Mouse (Mus musculus) urinary bladder, adult 18-20 months (tissue): ENCODE measurements at regions not wholly inside any gene's neighbourhood (a gene's known extent, or its start where the extent isn't known, plus 50 kb on each side); places are given as distances from the start of the nearest gene placed in this dataset.

ENCODE experiments used
- DNase-seq, 2 experiments: peaks; one replicate each; pipeline ENCODE4 v3.0.0; 2022; ENCODE audit warnings: low spot score in 2 of 2, mixed read lengths in 2 of 2

DNA sequence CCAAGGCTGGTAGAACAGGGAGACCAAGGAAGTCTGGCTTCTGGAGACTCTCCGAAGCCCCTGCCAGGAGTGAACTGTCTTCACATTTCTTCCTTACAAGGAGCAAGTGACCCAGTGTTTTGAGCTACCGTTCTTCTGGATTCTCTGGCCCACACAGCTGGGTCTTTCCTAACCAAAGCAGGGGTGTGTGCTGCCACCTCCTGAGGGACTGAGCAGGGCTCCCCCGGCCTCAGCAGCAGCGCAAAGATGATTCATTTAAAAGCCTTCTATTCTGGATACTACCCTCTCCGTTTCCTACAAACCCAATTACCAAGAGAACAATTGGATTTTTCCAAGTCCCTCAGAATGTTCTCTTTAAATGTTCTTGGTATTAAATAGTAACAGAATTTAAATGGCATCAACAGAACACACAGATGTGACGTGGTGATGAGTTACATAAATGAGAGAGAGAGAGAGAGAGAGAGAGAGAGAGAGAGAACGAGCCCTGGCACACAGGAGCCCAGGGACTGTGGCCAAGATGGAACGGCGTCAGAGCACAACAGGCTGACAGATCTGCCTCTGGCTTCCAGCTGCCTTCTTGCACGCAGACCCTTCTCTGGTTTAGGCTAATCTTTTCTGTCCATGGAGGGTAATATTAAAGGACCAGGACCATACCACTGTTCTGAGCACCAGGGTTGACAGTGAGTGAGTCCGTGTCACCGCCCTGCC, 191.6 kb downstream of the Agtpbp1 start:
- DNase-seq = no peak

DNA sequence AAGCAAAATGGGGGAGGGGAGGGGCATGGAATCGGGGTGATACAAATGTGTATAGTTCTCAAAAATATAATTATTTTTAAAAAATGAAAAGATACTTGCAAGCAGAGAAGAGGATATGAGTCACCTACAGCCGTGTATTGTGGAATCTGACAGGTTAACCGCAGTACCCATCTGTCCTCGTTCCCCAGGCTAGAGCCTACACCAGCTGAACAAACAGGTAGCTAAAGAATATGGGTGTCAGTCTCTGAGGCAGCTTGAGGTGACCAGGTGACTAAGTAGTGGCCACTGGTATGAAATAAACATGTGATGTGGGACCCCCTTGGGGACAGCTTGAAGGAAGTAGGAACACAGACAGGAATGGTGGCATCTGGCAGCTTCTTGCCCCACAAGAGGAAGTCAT, 192.2 kb downstream of the Agtpbp1 start:
- DNase-seq = peak in 1 of 2 experiments; percentile 3

DNA sequence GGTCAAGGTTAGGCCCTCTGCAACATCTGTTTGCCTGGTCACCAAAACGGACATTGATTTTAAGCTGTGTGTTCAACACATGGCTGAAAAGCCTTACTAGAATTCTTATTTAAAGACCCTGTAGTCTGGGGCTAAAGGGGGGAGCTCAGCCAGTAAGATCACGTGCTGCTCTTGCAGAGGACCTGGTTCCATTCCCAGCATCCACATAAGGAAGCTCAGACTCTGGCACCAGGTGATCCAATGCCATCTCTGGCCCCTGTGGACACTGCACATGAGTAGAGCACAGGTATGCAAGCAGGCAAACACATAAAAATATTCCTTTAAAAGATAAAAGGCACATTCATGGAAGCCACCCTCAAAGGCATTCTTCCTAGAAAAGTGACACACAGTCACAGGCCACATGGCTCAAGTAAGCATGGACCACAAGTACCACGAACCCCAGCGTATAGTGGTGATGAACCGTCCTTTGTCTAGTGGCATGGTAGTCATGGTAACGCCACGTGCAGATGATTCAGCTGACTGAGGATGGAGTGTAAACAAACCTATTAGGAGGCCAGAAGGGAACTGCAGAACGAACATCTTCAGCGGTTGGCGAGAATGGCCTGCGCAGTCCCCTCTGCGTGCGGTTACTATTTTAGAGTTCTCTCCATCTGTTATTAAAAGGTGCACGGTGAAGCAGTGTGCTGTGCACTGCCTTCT, 197.3 kb downstream of the Agtpbp1 start:
- no peak for DNase-seq

DNA sequence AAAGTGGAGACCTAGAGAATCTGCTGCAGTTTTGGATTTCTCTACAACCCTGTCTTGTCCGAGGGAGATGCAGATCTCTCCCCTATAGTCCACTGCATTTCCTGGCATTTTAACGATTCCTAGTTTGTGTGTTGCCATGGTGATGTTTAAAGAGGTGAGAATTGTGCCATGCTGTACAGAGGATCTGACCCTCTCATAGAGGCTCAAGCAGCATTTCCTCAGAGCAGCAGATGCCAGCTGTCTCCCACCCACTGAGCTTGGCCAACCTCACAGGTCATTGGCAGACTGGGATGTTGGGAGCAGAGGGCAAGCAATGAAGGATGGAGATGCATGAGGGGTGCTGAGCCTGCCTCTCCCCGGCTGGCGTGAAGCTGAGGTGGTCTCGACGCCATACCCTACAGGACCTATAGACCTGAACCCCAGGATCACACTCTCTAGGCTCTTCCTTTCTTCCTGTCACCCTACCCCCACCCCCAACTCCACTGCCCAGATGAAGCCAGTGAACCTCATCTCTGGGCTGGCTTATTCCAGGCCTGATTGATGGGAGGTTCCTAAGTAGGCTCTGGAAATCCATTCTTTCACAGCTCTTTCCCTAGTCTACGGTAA, 198.0 kb downstream of the Agtpbp1 start:
- DNase-seq = no peak

DNA sequence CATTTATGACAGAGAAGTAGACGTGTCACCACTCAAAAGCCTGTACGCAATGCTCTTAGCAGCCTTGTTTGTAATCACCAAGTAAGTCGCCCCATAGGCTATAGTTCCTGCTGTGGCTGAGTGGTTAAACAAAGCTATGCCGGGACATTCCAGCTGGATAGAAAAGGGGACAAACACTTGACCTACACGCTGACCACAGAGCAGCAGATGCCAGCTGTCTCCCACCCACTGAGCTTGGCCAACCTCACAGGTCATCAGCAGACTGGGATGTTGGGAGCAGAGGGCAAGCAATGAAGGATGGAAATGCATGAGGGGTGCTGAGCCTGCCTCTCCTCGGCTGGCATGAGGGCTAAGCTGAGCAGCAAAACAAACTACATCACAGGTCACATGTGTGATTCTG, 199.2 kb downstream of the Agtpbp1 start:
- DNase-seq = no peak

DNA sequence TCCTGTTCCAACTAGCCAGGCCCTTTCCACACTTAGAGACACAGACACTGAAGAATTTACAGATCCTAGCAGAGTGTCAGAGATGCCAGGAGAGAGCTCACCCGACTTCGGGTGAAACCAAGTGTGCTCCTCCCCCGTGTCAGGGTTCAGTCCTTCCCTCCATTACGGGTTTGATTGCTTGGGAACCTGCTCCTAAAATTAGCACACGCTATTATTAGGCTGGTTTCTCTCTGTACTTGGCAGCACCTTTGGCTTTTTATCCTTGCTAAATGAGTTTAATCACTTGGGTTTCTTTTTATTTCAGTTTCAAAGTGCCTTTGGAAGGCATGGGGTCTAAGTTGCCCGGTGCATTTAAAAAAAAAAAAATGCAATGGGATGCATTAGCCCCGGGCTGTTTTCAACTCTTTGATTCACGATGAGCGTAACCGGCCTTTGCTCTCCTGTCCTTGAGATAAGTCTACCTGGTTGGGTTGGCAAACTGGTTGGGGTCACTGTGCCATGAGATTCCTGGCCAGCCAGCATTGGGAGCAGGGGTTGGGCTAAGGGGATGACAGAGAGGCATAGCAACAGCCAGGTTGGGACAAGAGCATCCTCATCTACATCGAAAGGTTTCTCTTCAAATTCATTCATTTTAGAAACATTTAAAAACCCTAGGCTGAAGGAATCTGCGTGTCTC, 214.7 kb downstream of the Agtpbp1 start:
- no peak for DNase-seq

DNA sequence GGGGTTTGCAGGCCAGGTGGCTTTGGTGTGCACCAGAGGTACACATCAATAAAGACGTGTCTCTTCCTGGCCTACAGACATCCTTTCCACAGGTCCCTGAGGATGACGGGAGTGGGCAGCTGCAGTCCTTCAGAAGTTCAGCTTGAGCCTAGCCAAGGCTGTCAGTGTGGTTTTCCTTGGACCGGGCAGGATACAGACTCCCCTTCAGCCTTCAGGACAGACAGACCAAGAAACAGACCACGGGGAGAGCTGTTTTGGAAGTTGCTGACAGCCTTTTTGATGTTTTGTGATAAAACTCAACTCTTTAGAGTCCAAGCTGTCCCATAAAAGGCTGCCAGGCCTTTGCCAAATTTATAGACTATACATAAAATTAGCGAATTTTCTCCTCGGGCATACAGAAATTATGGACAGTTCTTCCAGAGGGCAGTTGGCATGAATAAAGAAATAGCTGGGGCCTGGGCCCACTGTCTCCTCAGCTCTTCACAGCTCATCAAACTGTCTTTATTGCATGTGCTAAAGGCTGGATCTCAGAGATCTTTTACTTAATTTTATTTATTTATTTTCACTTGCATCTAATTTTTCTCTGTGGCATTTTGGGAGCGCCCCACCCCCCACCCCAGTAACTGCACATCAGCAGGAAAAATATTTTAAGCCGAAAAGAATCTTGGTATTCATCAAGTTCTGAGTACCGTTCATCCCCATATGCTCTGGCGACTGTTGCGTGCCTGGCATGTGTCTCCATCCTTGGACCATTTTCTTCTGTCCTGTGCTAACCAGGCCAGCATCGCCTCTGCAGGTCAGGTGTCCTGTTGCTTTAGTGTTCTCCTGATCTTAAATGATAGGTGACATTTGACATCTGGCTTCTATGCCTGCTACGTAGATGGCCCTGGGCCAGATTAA, 216.2 kb downstream of the Agtpbp1 start:
- no peak for DNase-seq

DNA sequence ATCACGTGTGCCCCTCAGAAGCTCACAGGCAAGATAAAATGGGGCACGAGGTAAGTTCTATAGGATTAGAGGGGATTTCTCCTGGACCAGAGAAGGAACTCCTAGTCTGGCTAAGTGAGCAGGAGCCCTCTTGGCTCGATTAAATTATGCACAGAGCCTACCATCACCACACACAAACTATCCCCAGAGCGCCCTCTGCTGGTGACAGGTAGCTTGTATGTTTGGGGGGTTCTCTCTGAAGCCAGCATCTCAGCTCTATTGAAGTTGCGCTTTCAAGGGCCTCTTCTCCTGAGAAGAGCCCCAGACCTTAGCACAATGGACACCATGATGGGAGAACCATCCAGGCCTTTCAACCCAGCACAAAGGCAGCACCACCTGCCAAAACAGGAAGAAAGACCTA, 219.6 kb downstream of the Agtpbp1 start:
- DNase-seq = peak; percentile 24 to 33

DNA sequence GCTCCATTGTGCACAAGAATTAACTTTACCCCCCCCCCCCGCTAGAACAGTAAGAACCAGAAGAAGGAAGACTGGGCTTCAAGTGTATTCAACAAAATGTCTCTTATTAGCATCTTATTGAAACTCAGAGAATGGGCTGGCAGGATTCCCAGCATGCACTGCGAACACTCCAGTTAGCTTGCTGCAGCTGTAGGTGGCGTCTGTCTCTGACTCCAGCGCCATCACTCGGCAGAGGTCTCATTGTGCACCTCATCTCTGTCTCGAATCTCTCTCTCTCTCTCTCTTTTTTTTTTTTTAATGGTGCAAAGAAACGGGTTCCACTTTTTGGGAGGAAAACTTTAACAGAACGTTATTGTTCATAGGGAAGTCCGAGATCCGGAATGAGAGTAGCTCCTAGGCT, 221.6 kb downstream of the Agtpbp1 start:
- no peak for DNase-seq

DNA sequence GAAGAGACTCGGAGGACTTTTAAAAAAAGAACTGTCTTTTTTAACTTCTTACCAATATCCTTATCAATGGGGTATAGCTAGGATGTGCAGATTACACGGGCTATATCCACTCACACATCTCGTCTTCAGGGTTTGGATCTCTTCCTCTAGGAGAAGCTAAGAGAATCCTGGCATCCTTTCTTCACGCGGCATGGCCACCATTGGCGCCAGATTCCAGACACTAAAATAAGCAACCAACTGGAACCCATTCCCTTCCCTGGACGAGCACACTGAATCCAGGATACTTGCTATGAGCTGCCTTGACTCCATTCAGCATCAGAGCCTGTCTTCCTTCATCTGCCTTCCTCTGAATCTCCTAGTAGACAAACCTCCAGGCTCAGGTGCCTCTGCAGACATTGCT, 223.7 kb downstream of the Agtpbp1 start:
- no peak for DNase-seq

DNA sequence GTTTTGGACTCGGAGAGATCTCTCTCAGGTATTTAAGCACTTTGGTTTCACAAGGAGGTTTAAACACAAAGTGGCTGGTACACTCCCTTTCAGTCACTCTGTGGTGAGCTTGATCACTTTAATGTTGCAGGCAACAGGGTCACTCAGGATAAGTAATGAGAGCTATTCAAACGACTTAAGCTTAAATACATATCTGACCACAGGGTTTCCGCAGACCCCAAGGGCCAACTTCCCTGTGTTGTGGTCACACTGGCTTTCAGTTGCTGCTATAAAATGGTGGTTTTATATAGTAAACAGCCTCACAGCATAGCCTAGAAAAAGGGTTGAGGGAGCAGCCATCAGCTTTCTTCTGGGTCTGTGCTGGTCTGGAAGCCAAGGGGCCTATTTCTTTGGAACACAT, 225.0 kb downstream of the Agtpbp1 start:
- no peak for DNase-seq

DNA sequence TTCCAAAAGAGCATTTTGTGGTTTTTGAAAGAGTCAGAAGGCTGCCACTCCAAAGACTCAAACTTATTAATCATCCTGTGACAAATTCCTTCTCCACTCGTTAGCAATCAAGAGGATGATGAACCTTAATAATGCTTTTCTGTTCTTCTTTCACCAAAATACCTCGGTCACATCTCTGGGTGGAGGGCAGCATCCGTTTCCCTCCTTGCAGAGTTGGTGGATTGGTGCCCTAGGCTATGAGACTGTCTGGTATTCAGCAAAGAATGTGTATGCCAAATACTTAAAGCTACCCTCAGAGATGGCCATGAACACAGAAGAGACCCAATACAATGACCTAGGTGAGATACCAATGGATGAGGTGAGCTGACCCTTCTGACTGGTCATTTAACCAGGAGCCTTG, 226.6 kb downstream of the Agtpbp1 start:
- DNase-seq = no peak

DNA sequence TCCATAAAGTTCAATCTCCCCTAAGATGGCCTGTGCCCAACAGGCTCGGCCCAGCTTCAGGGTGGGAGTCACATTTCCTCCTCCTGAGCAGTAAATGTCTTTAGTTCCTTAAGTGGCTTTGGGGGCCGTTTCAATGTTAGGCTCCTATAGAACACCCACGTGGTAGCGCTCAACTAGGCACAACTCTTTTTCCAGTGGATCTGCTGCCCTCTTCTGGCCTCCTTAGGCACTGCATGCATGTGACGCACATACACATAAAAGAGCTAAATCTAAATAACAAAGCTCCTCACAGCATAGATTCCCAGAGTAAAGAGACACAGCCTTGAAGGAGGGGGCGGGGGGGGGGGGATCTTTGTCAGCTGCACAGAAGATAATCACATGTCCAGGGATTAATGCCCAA, 233.6 kb downstream of the Agtpbp1 start:
- DNase-seq = no peak

DNA sequence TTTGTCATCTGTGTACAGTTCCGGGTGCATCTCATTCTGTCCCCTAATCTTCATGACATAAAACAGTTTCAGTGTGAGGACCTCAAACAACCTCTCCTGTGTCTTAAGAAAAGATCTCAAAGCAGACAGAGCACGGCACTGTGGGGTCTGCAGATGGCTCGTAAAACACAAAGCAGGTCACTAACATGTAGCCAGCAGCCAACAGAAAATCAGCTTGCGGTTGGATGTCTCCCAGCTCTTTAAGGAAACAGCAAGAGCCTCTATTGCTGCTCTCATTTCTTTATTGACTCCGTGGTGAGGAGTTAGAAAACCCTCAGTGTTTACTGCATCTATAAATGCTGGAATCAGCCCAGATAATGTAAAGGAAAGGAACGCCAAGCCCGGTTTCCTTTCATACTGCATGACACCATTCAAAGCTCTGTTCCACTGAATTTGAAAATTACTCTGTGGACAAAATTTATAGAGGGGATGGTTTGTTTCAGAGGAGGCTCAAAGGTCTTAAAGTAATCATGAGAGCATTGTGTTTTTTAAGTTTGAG, 234.3 kb downstream of the Agtpbp1 start:
- DNase-seq = no peak

DNA sequence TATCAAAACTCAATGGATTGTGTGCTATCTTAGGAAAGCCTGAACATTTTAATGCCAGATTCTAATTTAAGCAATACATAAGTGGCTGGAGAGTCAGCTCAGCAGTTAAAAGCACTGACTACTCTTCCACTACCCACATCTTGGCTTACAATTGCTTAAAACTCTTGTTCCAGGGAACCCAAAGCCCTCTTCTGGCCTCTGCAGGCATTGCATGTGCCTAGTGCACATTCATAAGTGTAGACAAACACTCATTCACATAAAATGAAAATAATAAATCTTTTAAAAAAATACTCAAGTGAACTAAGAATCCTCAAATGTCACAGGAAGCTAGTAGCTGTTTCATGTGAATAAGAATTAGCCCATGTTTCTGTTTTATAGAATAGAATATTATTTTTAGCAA, 236.5 kb downstream of the Agtpbp1 start:
- no peak for DNase-seq

DNA sequence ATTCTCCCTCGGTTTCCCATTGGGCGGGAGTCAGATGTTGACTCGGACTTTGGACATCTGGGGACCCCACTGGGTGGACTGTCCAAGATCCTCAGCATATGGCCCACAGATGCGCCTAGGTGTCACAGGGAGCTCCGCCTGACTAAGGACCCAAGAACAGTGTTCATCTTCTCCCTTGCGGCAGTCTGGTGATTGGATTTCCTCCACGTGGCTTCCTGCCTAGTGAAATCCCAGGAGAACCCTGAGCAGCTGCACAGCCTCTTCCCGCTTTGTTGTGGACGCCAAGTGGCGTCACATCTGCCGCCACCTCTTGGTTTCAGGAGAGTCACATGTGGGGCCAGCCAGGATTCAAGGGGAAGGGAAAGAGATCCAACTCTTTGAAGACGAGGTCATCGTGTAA, 243.2 kb downstream of the Agtpbp1 start:
- DNase-seq = no peak

DNA sequence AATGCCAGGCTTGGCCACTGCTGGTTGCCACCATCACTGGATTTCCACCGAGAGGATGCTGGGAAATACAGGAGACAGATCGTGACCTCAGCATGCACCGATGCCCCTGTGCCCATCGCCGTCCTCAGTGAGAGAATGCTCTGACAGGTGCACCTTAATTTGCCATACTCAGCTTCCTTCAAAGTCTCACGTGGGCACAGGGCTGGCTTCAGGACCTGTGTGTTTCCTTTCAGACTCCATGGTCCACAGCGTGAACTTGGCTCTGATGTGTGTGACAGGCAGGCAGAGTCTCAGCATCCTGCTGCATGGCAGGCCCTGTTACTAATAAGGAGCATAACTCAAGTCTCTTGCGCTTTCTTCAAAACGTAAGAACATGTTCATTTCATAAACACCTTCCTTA, 246.6 kb downstream of the Agtpbp1 start:
- DNase-seq = no peak

DNA sequence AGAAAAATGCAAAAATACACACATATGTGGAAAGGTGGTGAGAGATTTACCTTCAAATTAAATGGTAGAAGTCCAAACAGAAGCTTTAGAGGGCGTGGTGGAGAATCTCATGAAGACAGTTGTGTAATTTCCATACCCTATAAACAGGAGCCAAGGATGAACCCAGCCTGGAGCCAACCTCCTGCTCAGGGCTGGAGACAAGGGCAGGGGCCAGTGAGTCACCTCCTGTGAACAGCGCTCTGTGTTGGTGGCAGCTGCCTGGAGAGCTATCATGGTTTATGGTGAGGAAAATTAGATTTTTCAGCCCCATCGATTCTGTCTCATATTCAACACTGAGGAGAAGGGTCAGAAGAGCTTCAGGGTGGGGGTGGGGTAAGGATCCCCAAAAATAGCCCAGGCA, 261.1 kb downstream of the Agtpbp1 start:
- DNase-seq = no peak

DNA sequence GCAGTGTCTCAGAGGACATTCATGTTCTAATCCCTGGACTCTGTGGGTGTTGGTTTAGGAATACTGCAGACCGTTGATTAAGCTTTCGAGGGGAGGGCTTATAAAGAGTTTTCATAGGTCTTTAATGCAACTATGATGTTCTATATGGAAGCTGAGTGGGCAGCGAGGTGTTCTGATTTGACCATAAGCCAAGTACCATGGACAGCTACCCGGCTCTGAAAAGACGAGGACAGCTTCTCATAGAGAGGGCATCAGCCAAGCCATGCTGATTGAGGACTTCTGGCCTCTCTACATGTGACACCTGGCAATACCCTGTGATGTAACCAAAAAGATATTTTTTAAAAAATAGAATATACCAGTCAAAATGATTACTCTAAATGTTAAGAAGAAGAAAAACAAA, 261.6 kb downstream of the Agtpbp1 start:
- no peak for DNase-seq

DNA sequence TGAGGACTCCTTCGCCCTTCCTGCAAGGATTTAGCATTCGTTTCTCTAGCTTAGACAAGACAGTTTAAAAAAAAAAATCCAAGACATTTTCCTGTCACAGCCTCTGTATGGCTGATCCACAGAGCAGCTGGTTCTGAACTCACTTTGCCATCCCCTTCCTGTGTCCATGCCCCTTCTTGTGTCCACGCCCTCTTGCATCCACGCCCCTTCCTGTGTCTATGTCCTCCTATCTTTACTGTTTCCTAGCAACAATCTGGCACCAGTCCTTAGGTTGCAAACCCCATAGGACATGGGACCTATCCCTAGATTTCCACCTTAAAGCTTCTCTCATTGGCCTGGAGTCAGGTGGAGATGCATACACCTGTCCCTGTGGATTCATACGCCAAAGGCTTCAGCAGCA, 264.8 kb downstream of the Agtpbp1 start:
- no peak for DNase-seq

DNA sequence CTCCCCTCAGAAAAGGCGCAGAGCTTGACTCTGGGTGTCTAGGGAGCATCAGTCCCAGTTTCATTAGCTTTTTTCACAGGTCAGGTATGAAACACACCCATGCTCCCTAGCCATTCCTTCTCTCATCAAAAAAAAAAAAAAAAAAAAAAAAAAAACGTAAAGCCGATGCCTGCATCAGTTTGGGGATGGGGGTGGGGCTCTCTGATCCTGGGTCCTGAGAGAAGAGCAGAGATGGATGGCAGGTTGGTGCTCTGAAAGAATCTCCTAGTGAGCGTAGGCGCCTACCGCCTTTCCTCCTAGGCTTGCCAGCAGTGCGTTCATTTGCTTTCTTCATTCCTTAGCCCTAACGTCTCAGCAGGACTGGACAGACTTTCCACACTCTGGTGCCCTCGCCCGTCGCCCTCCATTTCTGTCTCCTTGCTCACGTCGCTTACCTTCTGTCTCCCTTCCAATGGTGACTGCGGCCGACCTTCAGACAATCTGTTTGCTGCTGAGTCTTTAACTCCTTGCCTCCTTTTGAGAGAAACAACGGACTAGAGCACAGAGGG, 267.5 kb downstream of the Agtpbp1 start:
- DNase-seq = no peak
